Mouse (Mus musculus) thymus, postnatal 0 days (tissue): ENCODE results near the gene 1700013G24Rik. TPM values are rescaled to one million over a fixed set of nuclear protein-coding genes. Genes with fewer than 3 reads are reported as not detected.

Experiments used
- DNase-seq: peaks from one replicate; pipeline ENCODE4 v3.0.0-alpha.2; 2015; ENCODE audit warnings: low spot score
- polyA plus RNA-seq: library from polyadenylated mRNA; unstranded; fragments of >200 nt; fragmentation: Nextera tagmentation; extraction: Ambion mirVana; gene quantifications from 2 replicates; pipeline ENCODE4 v1.2.1, GENCODE M21; 2015

Gene 1700013G24Rik
- polyA plus RNA-seq, 1 experiment from 2014 or later = not detected

DNA sequence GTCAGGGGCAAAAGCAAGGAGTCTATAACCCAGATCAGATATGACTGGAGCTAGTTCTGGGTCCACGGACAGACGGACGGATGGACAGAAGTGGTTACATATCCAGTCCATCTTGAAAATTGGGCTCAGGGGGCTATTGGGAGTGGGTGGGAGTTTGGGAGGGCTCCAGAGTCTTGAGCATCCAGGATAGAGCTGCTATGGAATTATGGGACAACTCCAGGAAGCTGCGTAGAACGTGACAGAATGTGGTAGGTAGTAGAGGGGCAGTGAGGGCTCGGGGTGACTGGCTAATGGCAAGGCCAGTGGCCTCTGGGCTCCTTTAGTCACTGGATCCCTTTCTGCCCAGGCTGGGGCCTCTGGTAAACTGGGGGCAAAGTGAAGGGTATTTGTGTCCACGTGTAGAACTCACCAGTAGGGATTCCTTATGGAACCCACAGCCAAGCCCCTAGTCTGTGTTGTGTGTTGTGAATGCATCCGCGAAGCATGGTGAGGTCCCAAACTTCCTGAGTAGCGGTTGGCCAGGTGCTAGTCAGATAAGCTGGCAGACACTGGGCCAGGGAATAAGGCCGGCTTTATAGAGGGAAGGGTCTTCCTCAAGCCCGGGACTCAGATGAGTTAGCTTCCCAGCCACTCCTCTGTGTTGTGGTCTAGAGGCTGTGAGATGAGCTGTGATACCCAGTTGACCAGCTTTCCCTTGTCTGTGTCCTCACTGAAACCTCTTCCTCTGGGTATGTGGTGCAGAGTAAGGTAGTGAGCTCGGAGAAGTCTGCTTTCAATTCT lies 22.4 kb downstream of the 1700013G24Rik start:
- DNase-seq = no peak

DNA sequence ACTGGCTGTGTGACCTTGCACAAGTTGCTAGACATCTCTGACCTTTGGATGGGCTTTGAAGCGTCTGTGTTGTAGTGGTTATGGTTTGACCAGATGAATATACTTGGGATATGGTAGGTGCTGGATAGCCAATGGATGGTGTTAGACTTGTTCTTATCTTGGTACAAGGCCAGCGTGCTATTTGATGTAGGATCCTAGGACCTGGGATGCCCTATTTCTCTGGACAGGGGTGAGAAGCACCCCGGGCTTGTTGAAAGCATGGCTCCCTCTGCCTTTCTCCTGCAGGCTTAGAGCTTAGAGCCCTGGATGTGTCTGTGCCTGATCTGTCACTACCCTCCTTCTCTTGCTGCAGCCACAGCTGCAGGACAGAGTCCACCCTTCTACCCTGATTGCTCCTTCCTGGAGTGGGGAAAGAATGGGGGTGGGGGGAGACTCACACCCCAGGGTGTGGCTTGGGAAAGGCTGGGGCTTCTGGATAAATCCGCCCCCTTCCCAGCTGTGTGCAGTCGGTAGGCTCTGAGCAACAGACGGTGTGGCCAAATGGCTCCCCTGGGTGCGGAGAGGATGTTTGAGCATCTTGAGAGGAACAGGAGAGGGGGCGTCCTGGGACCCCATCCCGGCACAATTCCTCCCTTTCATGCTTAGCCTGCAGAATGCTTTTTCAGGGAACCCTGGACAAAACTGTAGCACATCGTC lies 23.1 kb downstream of the 1700013G24Rik start:
- no peak for DNase-seq

DNA sequence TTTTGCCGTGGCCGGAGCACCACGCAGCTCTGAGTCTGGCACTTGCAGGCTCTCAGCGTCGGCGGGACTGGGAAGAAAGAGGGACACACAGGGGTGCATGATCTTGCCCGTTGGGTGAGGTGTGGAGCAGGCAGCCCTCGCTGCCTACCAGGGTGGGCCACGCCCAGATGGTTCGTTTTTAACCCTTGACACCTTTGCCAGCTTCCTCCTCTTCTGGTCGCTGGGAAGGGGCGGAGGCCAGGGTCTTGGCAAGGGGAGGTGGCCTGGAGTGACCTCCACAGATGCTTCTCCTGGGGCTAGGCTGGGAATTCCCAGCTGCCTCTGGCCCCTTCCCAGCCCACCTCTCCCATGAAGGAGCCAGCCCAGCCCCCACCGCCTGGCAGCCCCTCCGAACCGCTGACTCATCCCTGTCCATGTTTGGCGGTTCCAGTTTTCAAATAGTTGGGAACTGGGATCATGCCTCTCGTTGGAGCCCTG lies 23.7 kb downstream of the 1700013G24Rik start:
- DNase-seq = no peak

GRCm38 (mm10) chr4:137477611-137478010 lies 24.5 kb downstream of the 1700013G24Rik start:
- DNase-seq = no peak

DNA sequence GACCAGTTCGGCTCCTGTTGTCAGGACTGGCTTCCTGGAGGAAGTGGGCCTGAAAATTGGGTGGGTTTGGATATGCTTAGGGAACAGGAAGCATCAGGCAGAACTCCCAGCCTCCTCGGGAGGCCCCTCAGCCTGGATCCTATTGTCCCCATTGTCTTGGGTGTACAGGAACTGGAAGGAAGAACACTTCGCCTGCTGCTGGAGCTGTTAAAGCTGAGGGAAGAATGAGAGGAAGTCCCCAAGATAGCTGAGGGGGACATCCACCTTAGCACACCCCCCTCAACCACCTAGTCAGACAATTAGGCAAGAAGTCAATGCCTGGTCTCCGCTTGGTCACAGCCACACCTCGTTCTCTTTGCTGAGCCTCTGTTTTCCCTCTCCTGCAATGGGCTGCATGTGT lies 25.2 kb downstream of the 1700013G24Rik start:
- DNase-seq = no peak

GRCm38 (mm10) chr4:137479757-137480156 lies 26.7 kb downstream of the 1700013G24Rik start:
- DNase-seq = no peak

DNA sequence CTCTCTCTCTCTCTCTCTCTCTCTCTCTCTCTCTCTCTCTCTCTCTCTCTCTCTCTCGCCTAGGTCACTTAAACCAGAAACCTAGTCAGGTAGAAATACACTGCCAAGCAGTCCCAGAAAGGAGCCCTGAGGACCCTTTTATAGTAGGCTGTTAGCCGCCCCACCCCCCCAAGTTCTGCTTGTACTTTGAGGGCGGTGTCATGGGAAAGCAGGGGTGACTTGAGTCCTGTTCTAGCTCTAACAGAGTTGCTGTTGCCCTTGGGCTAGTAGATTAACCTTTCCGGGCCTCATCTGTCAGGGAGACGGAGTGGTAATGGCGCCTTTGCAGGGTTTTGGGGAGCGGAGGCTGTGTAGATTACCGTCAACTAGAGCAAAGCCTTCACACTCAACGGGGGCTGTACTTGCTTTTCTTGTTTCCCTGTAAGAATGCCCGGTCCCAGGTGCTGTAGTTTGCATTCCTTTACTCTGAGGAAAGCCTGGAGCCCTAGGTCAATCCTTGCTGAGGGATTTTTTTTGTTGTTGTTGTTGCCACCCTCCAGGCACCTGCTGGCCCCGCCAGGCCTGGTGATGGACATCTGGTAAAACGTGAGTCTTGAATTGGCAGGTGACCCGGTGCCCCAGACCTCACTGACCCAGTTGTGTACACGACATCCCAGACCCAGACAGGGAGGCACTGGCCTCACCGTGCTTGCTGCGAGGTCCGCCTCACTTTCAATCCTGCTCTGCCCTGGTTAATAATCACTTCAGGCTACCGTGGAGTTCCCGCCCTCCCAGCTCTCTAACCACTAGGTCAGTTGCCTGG lies 27.3 kb downstream of the 1700013G24Rik start:
- DNase-seq = no peak

- DNase-seq = no peak
These were observed 27.9 kb downstream of the 1700013G24Rik start for GRCm38 (mm10) chr4:137480993-137481340.

- DNase-seq = no peak
These were observed 28.4 kb downstream of the 1700013G24Rik start for GRCm38 (mm10) chr4:137481381-137482030.

GRCm38 (mm10) chr4:137483871-137484270 lies 30.8 kb downstream of the 1700013G24Rik start:
- DNase-seq = no peak

GRCm38 (mm10) chr4:137484586-137484985 lies 31.5 kb downstream of the 1700013G24Rik start:
- DNase-seq = no peak

DNA sequence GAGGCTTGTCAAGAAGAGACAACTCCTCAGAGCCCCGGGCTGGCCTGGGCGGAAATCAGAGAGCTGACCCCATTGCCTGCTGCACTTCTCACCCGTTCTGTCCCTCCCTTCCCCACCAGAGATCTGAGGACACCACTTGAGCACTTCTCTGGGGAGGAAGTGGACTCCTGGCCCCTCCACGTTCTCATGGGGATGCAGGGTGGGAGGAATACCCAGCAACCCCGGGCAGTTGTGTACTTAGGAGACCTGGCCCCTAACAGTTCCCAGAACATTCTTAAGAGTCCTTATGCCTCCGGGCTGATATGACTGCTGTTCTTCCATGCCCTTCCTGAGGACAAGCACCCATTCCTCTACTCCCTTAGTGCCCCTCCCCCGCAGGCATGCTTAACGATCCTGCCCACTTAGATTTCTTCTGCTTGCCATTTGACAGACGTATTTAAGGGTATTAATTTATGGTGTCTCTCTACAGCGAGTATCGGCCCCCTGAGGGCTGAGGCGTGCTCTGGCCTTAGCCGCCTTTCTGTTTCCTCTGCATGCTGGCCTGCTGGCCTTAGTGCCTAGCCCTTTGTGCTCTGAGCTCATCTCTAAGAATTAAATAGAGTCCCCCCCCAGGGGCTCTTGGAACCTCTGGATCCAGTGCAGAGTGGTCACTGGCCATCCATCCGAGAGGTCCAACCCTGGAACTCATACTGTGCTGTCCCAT lies 32.3 kb downstream of the 1700013G24Rik start:
- DNase-seq = no peak

- no peak for DNase-seq
These were observed 33.3 kb downstream of the 1700013G24Rik start for GRCm38 (mm10) chr4:137486081-137487014.

DNA sequence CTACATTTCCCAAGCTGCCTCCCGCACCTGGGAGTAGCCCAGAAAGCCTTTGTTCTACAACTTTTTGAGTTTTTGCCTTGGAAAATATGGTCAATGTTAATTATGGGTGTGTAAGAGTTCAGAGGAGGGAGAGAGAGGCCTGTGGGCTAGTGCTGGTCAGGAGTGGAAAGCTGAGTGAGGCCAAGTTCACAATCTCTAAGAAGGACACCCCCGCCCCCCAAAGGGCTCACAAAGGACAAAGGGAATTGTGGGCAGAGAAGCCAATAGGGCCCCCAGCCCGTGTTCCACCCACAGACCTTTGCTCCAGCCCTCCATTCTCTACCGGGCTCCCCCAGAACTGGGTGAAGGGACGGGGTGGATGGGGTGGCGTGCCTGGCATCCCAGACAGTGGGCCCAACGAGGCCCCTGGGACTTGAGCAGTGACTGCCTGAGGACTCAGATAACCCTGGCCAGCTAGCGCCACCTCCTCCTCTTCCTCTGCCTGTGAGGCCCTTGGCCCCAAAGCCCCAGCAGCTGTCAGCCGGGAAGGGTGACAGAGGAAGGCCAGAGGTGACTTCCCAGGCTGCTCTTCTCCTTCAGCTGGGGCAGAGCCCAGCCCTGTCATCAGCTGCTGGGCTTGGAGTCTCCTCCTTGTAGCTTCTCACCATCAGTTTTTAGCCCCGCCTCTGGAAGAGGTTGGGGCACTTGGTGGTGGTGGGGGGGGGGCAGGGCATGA lies 34.4 kb downstream of the 1700013G24Rik start:
- DNase-seq = no peak

DNA sequence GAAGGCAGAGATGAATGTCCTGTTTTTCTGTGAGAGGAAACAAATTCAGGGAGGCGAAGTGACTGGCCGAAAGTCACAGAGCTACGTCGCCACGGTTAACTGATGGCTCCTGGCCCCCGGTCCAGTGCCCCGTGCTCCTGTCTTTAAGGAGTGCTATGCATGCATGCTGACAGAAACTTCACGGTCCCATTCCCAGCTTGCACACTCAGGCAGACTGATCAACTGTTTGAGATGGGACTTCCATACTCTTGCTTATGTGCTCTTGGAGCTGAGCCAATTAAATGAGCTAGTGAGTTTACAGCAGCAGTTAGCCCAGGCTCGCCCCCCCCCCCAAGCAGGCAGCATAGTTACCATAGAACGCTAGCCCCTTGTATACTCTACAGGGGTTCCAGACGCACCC lies 35.0 kb downstream of the 1700013G24Rik start:
- DNase-seq = no peak

DNA sequence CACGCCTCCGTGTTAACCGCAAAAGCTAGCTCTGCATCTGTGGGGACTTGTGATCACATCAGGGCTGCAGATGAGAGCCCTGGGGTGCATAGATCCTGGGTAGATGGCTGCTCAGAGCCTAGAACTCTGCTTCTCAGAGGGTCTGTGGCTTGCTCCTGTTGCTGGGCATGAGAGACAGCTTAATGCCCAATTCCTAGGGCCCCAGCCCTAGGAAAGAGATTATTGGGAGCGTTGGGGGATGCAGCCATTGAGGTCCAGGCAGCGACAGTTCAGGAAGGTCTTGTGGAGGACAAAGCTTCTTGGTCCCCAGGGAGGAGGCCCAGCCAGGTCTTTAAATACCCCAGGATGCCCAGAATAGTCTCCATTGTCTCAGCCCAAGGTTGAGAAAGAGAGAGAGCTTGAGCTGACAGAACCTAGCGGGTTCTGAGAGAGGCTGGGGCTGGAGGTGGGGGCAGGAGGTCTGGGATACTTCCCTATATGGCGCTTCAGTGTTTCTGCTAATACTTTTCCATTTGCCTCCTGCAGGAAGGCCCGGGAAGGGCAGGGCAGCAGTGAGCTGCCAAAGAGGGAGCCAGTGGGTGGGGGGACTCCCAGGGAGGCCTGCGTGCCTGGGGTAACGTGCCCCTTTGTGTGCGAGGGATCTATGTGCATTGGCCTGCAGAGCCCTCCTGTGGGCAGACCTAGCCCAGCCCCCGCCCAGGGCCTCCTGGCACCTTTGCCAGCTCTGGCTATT lies 35.7 kb downstream of the 1700013G24Rik start:
- DNase-seq = peak; percentile 25

- DNase-seq = no peak
These were observed 36.9 kb downstream of the 1700013G24Rik start for GRCm38 (mm10) chr4:137489996-137490395.

- no peak for DNase-seq
These were observed 39.5 kb downstream of the 1700013G24Rik start for GRCm38 (mm10) chr4:137492563-137492962.
